ENCODE assay signal across 14 mouse cellular contexts in the genomic region with DNA sequence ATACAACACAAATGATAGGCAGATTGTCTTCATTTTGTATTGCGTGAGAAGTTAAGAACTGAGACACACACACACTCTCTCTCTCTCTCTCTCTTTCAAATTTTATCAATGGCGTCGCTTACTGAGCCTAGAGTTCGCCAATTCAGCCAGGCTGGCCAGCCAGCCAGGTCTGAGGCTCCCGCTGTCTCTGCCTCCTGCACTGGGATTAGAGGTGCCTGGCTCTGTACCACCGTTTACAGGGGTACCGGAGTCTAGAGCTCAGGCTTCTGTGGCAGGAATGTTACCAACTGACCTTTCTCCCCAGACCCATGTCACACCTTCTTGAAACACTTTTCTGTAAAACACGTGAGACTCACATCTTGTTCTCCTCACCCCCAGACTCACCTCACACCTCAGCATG.
"Had no signal": no experiment of that assay in that cellular context is flagged by ENCODE, and none has a peak within 500 bp of the region (broad histone marks: within the 10 kb centered on the region; RNA-seq: fewer than 3 reads in every experiment).

No protein-coding gene starts in this region.

- DNase-seq: kidney, adult 8-10 months; kidney, postnatal 36 days; liver; liver, embryonic 13.5 days; liver, postnatal 0 days; lung, postnatal 14 days; right cerebral cortex, postnatal 14 days; thymus, adult 18-20 months; thymus, postnatal 14 days had no signal

- ATAC-seq: liver, postnatal 0 days had no signal

- H3K36me3 ChIP-seq: lung, embryonic 15.5 days had no signal

- H3K27ac ChIP-seq: kidney, postnatal 0 days; liver, embryonic 13.5 days; lung, embryonic 15.5 days; macrophage had no signal

- H3K9me3 ChIP-seq: liver, embryonic 13.5 days; lung, embryonic 15.5 days; megakaryocyte, embryonic 14.5 days had no signal

- H3K4me1 ChIP-seq: liver, embryonic 13.5 days; lung, embryonic 15.5 days had no signal

- H3K27me3 ChIP-seq: liver, embryonic 13.5 days; megakaryocyte, embryonic 14.5 days had no signal

- H3K9ac ChIP-seq: liver, embryonic 13.5 days; liver, postnatal 0 days; lung, embryonic 15.5 days had no signal

- H3K4me2 ChIP-seq: liver, embryonic 13.5 days; lung, embryonic 15.5 days; midbrain, embryonic 11.5 days had no signal

- H3K4me3 ChIP-seq: liver, embryonic 13.5 days; lung, embryonic 15.5 days had no signal
